Mouse (Mus musculus) thymus, adult 2 months (tissue): Measurements from ENCODE around the gene Cracr2a.

Experiments used
- CTCF ChIP-seq: fragments of 200-500 bp; IDR thresholded peaks from 2 replicates; pipeline ENCODE4 v1.5.1; 2012; ENCODE audit warnings: mild to moderate bottlenecking, control low read depth, low read length, moderate library complexity, borderline replicate concordance; ENCODE audit not compliant: control insufficient read depth, poor library complexity, insufficient read depth; ENCODE audit errors: extremely low read depth
- POLR2A ChIP-seq: fragments of 200-500 bp; IDR thresholded peaks from 2 replicates; pipeline ENCODE4 v1.6.1; 2012; ENCODE audit warnings: mild to moderate bottlenecking, low read length, control low read depth, moderate library complexity; ENCODE audit not compliant: control insufficient read depth, poor library complexity, insufficient read depth; ENCODE audit errors: extremely low read depth

GRCm38 (mm10) chr6:127693681-127694080 lies 132.5 kb downstream of the Cracr2a start:
- TF ChIP-seq CTCF (no peak), POLR2A (no peak)
